Mouse (Mus musculus) CH12.LX (cell line): ENCODE data around the gene Glrp1. TPM values are rescaled to one million over a fixed set of nuclear protein-coding genes. Genes with fewer than 3 reads are reported as not detected.
A peak's percentile ranks its signal among the peaks of the same experiment; 100 is the strongest.

Experiments
- DNase-seq: peaks from one replicate; pipeline ENCODE4 v3.0.0-alpha.2; 2013; ENCODE audit errors: extremely low read depth
- H3K27ac ChIP-seq: 2 replicates; pipeline ENCODE4 v1.5.1; 2012; ENCODE audit warnings: low read depth, mild to moderate bottlenecking, control low read depth, moderate library complexity; ENCODE audit not compliant: insufficient read depth
- H3K27me3 ChIP-seq: replicated peaks from 2 replicates; pipeline ENCODE3; 2012; ENCODE audit warnings: inconsistent platforms
- H3K36me3 ChIP-seq, 2 experiments: replicated peaks in 1 of 2; 2 replicates each; pipeline versions ENCODE3 to v1.6.1; 2012; ENCODE audit warnings: inconsistent platforms in 1 of 2, low read length in 1 of 2, mild to moderate bottlenecking in 1 of 2, mixed read lengths in 1 of 2, moderate library complexity in 1 of 2; ENCODE audit not compliant: control insufficient read depth in 1 of 2, insufficient read depth in 1 of 2
- H3K4me1 ChIP-seq, 2 experiments: 2 replicates each; pipeline ENCODE4 v1.6.1; 2012; ENCODE audit warnings: inconsistent platforms in 1 of 2, moderate library complexity in 1 of 2; ENCODE audit not compliant: insufficient read depth in 2 of 2, control insufficient read depth in 1 of 2
- H3K4me2 ChIP-seq: 2 replicates; pipeline ENCODE4 v1.6.1; 2012; ENCODE audit warnings: low read depth, mild to moderate bottlenecking, control low read depth; ENCODE audit not compliant: poor library complexity, insufficient read depth, severe bottlenecking
- H3K4me3 ChIP-seq, 3 experiments: fragments of 150-350 bp in 1 of 3; sonication (generic) in 1 of 3; replicated peaks in 1 of 3; 2 replicates each; pipeline versions ENCODE3 to v1.5.1; 2011 to 2012; ENCODE audit warnings: low read depth in 2 of 3, low read length in 2 of 3, mild to moderate bottlenecking in 2 of 3, moderate library complexity in 2 of 3, control low read depth in 1 of 3, improper control_type of control experiment in 1 of 3, inconsistent platforms in 1 of 3, mixed read lengths in 1 of 3; ENCODE audit not compliant: poor library complexity in 1 of 3
- H3K79me2 ChIP-seq: replicated peaks from 2 replicates; pipeline ENCODE4 v1.6.1; 2012; ENCODE audit warnings: mild to moderate bottlenecking, moderate library complexity; ENCODE audit not compliant: control insufficient read depth, poor library complexity, insufficient read depth, severe bottlenecking; ENCODE audit errors: extremely low read depth
- H3K9ac ChIP-seq: 2 replicates; pipeline ENCODE4 v1.6.1; 2012; ENCODE audit warnings: low read depth, mild to moderate bottlenecking, control low read depth, moderate library complexity; ENCODE audit not compliant: insufficient read depth
- H3K9me3 ChIP-seq: replicated peaks from 2 replicates; pipeline ENCODE3; 2012; ENCODE audit warnings: low read length, inconsistent platforms, mixed read lengths
- BHLHE40 ChIP-seq: IDR thresholded peaks from 2 replicates; pipeline ENCODE4 v1.6.1; 2011; ENCODE audit warnings: mild to moderate bottlenecking, low read depth, low read length, improper control_type of control experiment
- E2F4 ChIP-seq: IDR thresholded peaks from 2 replicates; pipeline ENCODE4 v1.6.1; 2011; ENCODE audit warnings: low read depth, low read length, improper control_type of control experiment; ENCODE audit not compliant: insufficient replicate concordance
- ELF1 ChIP-seq: IDR thresholded peaks from 2 replicates; pipeline ENCODE4 v1.6.1; 2014; ENCODE audit warnings: low read depth, mild to moderate bottlenecking, inconsistent platforms, low read length, improper control_type of control experiment
- EP300 ChIP-seq: IDR thresholded peaks from 2 replicates; pipeline ENCODE4 v1.6.1; 2011; ENCODE audit warnings: low read length, improper control_type of control experiment
- ETS1 ChIP-seq: conservative IDR thresholded peaks from 2 replicates; pipeline ENCODE4 v1.6.1; 2012; ENCODE audit warnings: low read depth, mild to moderate bottlenecking, inconsistent platforms, low read length, improper control_type of control experiment, moderate library complexity
- HCFC1 ChIP-seq: IDR thresholded peaks from 2 replicates; pipeline ENCODE4 v1.6.1; 2012; ENCODE audit warnings: low read depth, mild to moderate bottlenecking, inconsistent platforms, low read length, improper control_type of control experiment
- IRF4 ChIP-seq: IDR thresholded peaks from 2 replicates; pipeline ENCODE4 v1.6.1; 2014; ENCODE audit warnings: low read depth, mild to moderate bottlenecking, inconsistent platforms, low read length, improper control_type of control experiment
- JUN ChIP-seq: IDR thresholded peaks from 2 replicates; pipeline ENCODE4 v1.6.1; 2011; ENCODE audit warnings: low read depth, mild to moderate bottlenecking, low read length, improper control_type of control experiment, moderate library complexity; ENCODE audit not compliant: insufficient read depth
- KAT2A ChIP-seq: IDR thresholded peaks from 2 replicates; pipeline ENCODE4 v1.6.1; 2012; ENCODE audit warnings: low read length, improper control_type of control experiment, inconsistent platforms; ENCODE audit not compliant: insufficient replicate concordance
- MAX ChIP-seq: IDR thresholded peaks from 2 replicates; pipeline ENCODE4 v1.6.1; 2011; ENCODE audit warnings: low read length, improper control_type of control experiment
- MAZ ChIP-seq: IDR thresholded peaks from 2 replicates; pipeline ENCODE4 v1.6.1; 2012; ENCODE audit warnings: low read depth, mild to moderate bottlenecking, inconsistent platforms, low read length, improper control_type of control experiment, moderate library complexity
- MXI1 ChIP-seq: IDR thresholded peaks from 2 replicates; pipeline ENCODE4 v1.6.1; 2011; ENCODE audit warnings: mild to moderate bottlenecking, low read depth, low read length, improper control_type of control experiment
- MYC ChIP-seq: IDR thresholded peaks from 2 replicates; pipeline ENCODE4 v1.6.1; 2011; ENCODE audit warnings: low read depth, mild to moderate bottlenecking, improper control_type of control experiment, low read length
- POLR2A ChIP-seq: IDR thresholded peaks from 2 replicates; pipeline ENCODE4 v1.6.1; 2011; ENCODE audit warnings: low read depth, mild to moderate bottlenecking, improper control_type of control experiment, low read length
- POLR2AphosphoS2 ChIP-seq: IDR thresholded peaks from 2 replicates; pipeline ENCODE4 v1.6.1; 2011; ENCODE audit warnings: low read depth, low read length, improper control_type of control experiment
- RAD21 ChIP-seq: IDR thresholded peaks from 2 replicates; pipeline ENCODE4 v1.6.1; 2011; ENCODE audit warnings: low read depth, mild to moderate bottlenecking, low read length, improper control_type of control experiment, moderate library complexity
- RCOR1 ChIP-seq: conservative IDR thresholded peaks from 2 replicates; pipeline ENCODE4 v1.6.1; 2012; ENCODE audit warnings: low read depth, mild to moderate bottlenecking, inconsistent platforms, low read length, improper control_type of control experiment
- SMC3 ChIP-seq: IDR thresholded peaks from 2 replicates; pipeline ENCODE4 v1.6.1; 2011; ENCODE audit warnings: low read depth, low read length, improper control_type of control experiment
- UBTF ChIP-seq: IDR thresholded peaks from 2 replicates; pipeline ENCODE4 v1.6.1; 2012; ENCODE audit warnings: low read depth, mild to moderate bottlenecking, inconsistent platforms, low read length, improper control_type of control experiment, moderate library complexity
- ZC3H11A ChIP-seq: IDR thresholded peaks from 2 replicates; pipeline ENCODE4 v1.6.1; 2012; ENCODE audit warnings: low read depth, mild to moderate bottlenecking, inconsistent platforms, low read length, improper control_type of control experiment
- ZMIZ1 ChIP-seq: IDR thresholded peaks from 2 replicates; pipeline ENCODE4 v1.6.1; 2012; ENCODE audit warnings: low read depth, mild to moderate bottlenecking, inconsistent platforms, low read length, improper control_type of control experiment
- dilution Hi-C: fragments of 300-500 bp; cut with MboI; formaldehyde crosslinking; loops from 2 replicates; pipeline ENCODE4 v1.14.3; 2020; ENCODE audit warnings: low sequenced_read_pairs; ENCODE audit not compliant: extremely low pct_unique_long_range_greater_than_20kb, extremely low pct_ligation_motif_present
- in situ Hi-C: fragments of 300-500 bp; cut with MboI; formaldehyde crosslinking; loops from 3 replicates; pipeline ENCODE4 v1.14.3; 2019; ENCODE audit warnings: low sequenced_read_pairs, low pct_ligation_motif_present, low pct_unique_long_range_greater_than_20kb, mixed read lengths
- polyA plus RNA-seq: library from polyadenylated mRNA; unstranded; fragments of >175 nt; gene quantifications from 2 replicates; pipeline ENCODE4 v1.2.1, GENCODE M21; 2012; ENCODE audit warnings: low read depth; ENCODE audit not compliant: insufficient read length
- total RNA-seq, 2 experiments: library from RNA; depleted of rRNA; stranded (reverse); fragments of 300-350 nt in 1 of 2; fragments of >200 nt in 1 of 2; gene quantifications; 2 replicates each; pipeline ENCODE4 v1.2.3; 2012 to 2014

Gene Glrp1
- total and polyA plus RNA-seq, 3 experiments, result 6.3 to 11.7 (median 9.3) TPM

- dilution Hi-C loops, result no loop called here
- H3K9me3 ChIP-seq, result peaks cover 51% of the 10 kb centered on the region
- in situ Hi-C loops, result no loop called here
- peaks cover 0 to 8% of the 10 kb centered on the region in 2 experiments; a peak in 1 of 4 replicates for H3K4me1 ChIP-seq
- no peak overlapping the region for H3K4me3 ChIP-seq
- peaks cover 15 to 27% of the 10 kb centered on the region in 2 experiments for H3K36me3 ChIP-seq
- DNase-seq, result no peak
- H3K79me2 ChIP-seq, result no peaks in the 10 kb centered on the region
- H3K4me2 ChIP-seq, result no peak overlapping the region
- no peak overlapping the region for H3K27ac ChIP-seq
- H3K27me3 ChIP-seq, result no peaks in the 10 kb centered on the region
- TF ChIP-seq MXI1 (no peak), BHLHE40 (peak; percentile 76)
- no peak overlapping the region for H3K9ac ChIP-seq
Measured at GRCm38 (mm10) chr1:88497407-88497806, 12.5 kb downstream of the Glrp1 start.

GRCm38 (mm10) chr1:88492415-88492814 is 17.5 kb downstream of the Glrp1 start:
- no peaks in the 10 kb centered on the region for H3K36me3 ChIP-seq
- dilution Hi-C loops (no loop called here), in situ Hi-C loops (no loop called here)
- H3K9me3 ChIP-seq, result peaks cover 58% of the 10 kb centered on the region
- H3K27me3 ChIP-seq, result no peaks in the 10 kb centered on the region
- H3K4me1 ChIP-seq, result no peaks in the 10 kb centered on the region
- no peak overlapping the region for H3K4me2 ChIP-seq
- H3K9ac ChIP-seq, result no peak overlapping the region
- H3K27ac ChIP-seq, result no peak overlapping the region
- TF ChIP-seq EP300, result no peak
- TF ChIP-seq ELF1, result no peak
- TF ChIP-seq UBTF, result no peak
- no peak for TF ChIP-seq JUN
- no peak for TF ChIP-seq KAT2A
- no peak for TF ChIP-seq ZC3H11A
- no peak for TF ChIP-seq MYC
- no peak for TF ChIP-seq E2F4
- no peak for DNase-seq
- H3K4me3 ChIP-seq, result no peak overlapping the region
- no peaks in the 10 kb centered on the region for H3K79me2 ChIP-seq

- no peak for TF ChIP-seq POLR2AphosphoS2
- TF ChIP-seq RCOR1, result no peak
- no peak for TF ChIP-seq MYC
- no peak for TF ChIP-seq MAZ
- TF ChIP-seq ETS1, result no peak
- TF ChIP-seq KAT2A, result no peak
- no peak for TF ChIP-seq POLR2A
- no peak for TF ChIP-seq ZC3H11A
- no peak for TF ChIP-seq MAX
- no peak for TF ChIP-seq MXI1
- no peak for TF ChIP-seq EP300
- TF ChIP-seq SMC3, result no peak
- TF ChIP-seq RAD21, result no peak
- TF ChIP-seq ZMIZ1, result no peak
- TF ChIP-seq IRF4, result no peak
- no peak for TF ChIP-seq E2F4
- TF ChIP-seq HCFC1, result no peak
- peaks cover 55% of the 10 kb centered on the region for H3K9me3 ChIP-seq
- no peaks in the 10 kb centered on the region for H3K4me1 ChIP-seq
- DNase-seq, result no peak
- no peaks in the 10 kb centered on the region for H3K36me3 ChIP-seq
- no peaks in the 10 kb centered on the region for H3K27me3 ChIP-seq
- no peak overlapping the region for H3K4me2 ChIP-seq
- in situ Hi-C loops, result no loop called here
- H3K79me2 ChIP-seq, result no peaks in the 10 kb centered on the region
- dilution Hi-C loops, result no loop called here
- H3K27ac ChIP-seq, result no peak overlapping the region
- H3K9ac ChIP-seq, result no peak overlapping the region
- H3K4me3 ChIP-seq, result no peak overlapping the region
Measured at GRCm38 (mm10) chr1:88491617-88492378, 18.1 kb downstream of the Glrp1 start.
